Mouse (Mus musculus) embryonic fibroblast, embryonic 13.5 days (primary cell): Measurements from ENCODE around the gene Washc1.
A peak's percentile ranks its signal among the peaks of the same experiment; 100 is the strongest.

ENCODE experiments used
- CTCF ChIP-seq: IDR thresholded peaks from 2 replicates; pipeline ENCODE4 v1.5.1; 2011; ENCODE audit warnings: mild to moderate bottlenecking, control low read depth, low read length, moderate library complexity, borderline replicate concordance; ENCODE audit not compliant: insufficient read depth
- POLR2A ChIP-seq: IDR thresholded peaks from 2 replicates; pipeline ENCODE4 v1.6.1; 2011; ENCODE audit warnings: low read depth, mild to moderate bottlenecking, control low read depth, low read length, moderate library complexity

DNA sequence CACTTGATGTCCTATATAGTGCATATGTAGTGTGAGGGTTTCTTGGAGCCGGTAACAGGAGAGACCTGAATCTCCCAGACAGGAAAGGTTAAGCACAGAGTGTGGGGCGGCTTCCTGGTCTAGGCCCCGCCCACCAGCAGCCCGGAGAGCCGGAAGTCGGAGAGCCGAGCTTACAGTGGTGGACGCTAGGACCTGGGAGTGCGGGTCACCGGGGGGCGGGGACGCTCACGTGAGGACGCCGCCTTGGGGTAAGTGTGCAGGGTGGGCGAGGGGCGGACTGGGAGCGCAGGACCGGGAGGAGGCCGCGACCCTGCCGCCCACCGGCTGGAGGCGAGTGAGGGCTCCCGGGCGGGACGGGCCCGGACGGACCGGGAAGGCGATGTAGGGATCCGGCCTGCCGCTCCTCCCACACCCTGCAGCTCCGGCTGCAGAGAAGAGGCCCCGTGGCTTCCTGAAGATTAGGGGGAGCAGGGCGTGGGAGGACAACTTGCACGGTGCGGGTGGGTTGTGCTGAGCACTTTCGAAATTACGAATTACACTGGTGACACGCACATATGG, at the start of gene Washc1:
- TF ChIP-seq POLR2A (peak; percentile 68), CTCF (no peak)
